Comparison of ENCODE assay signal across 17 mouse cellular contexts in genomic region chr12:36373237-36373998, GRCm38 (mm10). TPM values are rescaled to one million over a fixed set of nuclear protein-coding genes. Genes with fewer than 3 reads are reported as not detected.
DNase-seq lines count a peak whose midpoint lies in the region; ATAC-seq and TF ChIP-seq lines count a peak whose summit lies in the region.
"Had no signal": no experiment of that assay in that cellular context is flagged by ENCODE, and none has a peak within 500 bp of the region (broad histone marks: within the 10 kb centered on the region; RNA-seq: fewer than 3 reads in every experiment).

No protein-coding gene starts in this region.

- TF ChIP-seq CTCF in heart, postnatal 0 days (IDR thresholded peaks at IDR 0.05; ENCODE audit: low read depth), result peak; percentile 50
- peak; percentile 74 for TF ChIP-seq CTCF in lung, postnatal 0 days (IDR thresholded peaks at IDR 0.05)
- TF ChIP-seq CTCF in bone marrow macrophage, adult 2 months (IDR thresholded peaks at IDR 0.05; ENCODE audit: low read depth, low read length), result peak; percentile 10; the same call in 1 of the 2 replicates

- H3K9me3 ChIP-seq in heart, postnatal 0 days (replicated peaks; ENCODE audit: control insufficient read depth, low read length), result no peaks in the 10 kb centered on the region
- no peaks in the 10 kb centered on the region for H3K9me3 ChIP-seq in lung, postnatal 0 days (ENCODE audit: low read length)
- H3K9me3 ChIP-seq: heart, embryonic 13.5 days; liver, embryonic 13.5 days had no signal

- TF ChIP-seq POLR2A in bone marrow macrophage, adult 2 months (IDR thresholded peaks at IDR 0.05; ENCODE audit: borderline replicate concordance, low read depth, low read length), result no peak

- TF ChIP-seq EP300 in heart, postnatal 0 days (IDR thresholded peaks at IDR 0.05; ENCODE audit: low read depth), result no peak
- no peak for TF ChIP-seq EP300 in lung, postnatal 0 days (IDR thresholded peaks at IDR 0.05)

- H3K4me1 ChIP-seq in heart, postnatal 0 days (ENCODE audit: control insufficient read depth, insufficient read depth), result no peaks in the 10 kb centered on the region
- no peaks in the 10 kb centered on the region for H3K4me1 ChIP-seq in lung, postnatal 0 days (ENCODE audit: insufficient read depth, low read depth, low read length)
- H3K4me1 ChIP-seq in bone marrow macrophage, adult 2 months (ENCODE audit: control insufficient read depth, insufficient read depth, low read length), result no peaks in the 10 kb centered on the region
- H3K4me1 ChIP-seq: heart, embryonic 13.5 days; liver, embryonic 13.5 days had no signal

- H3K4me2 ChIP-seq in heart, postnatal 0 days (ENCODE audit: low read depth, low read length), result no peak overlapping the region
- H3K4me2 ChIP-seq in lung, postnatal 0 days (replicated peaks; ENCODE audit: low read depth, low read length), result no peak overlapping the region
- H3K4me2 ChIP-seq: heart, embryonic 13.5 days; liver, embryonic 13.5 days had no signal

- H3K27me3 ChIP-seq in heart, postnatal 0 days (ENCODE audit: control insufficient read depth, insufficient read depth, low read length), result no peaks in the 10 kb centered on the region
- no peaks in the 10 kb centered on the region for H3K27me3 ChIP-seq in lung, postnatal 0 days (replicated peaks; ENCODE audit: insufficient read depth, low read length)
- H3K27me3 ChIP-seq: heart, embryonic 13.5 days; liver, embryonic 13.5 days had no signal

- H3K27ac ChIP-seq in heart, postnatal 0 days (ENCODE audit: low read depth), result no peak overlapping the region
- H3K27ac ChIP-seq in lung, postnatal 0 days (ENCODE audit: low read length), result no peak overlapping the region
- no peak overlapping the region for H3K27ac ChIP-seq in bone marrow macrophage, adult 2 months (ENCODE audit: insufficient read depth, low read depth, low read length)
- H3K27ac ChIP-seq: heart, embryonic 13.5 days; liver, embryonic 13.5 days had no signal

- 40% methylated on average over 4 of the region's 4 CpGs for WGBS in heart, postnatal 0 days
- WGBS in lung, postnatal 0 days, result 51% methylated on average over 4 of the region's 4 CpGs

- no peak for ATAC-seq in heart, postnatal 0 days (ENCODE audit: insufficient read depth, low read depth)
- ATAC-seq in lung, postnatal 0 days, result no peak
- ATAC-seq: forebrain, embryonic 14.5 days had no signal

- H3K4me3 ChIP-seq in heart, postnatal 0 days (ENCODE audit: low read depth, low read length), result no peak overlapping the region
- no peak overlapping the region for H3K4me3 ChIP-seq in lung, postnatal 0 days (ENCODE audit: low read depth, low read length)
- no peak overlapping the region for H3K4me3 ChIP-seq in bone marrow macrophage, adult 2 months (ENCODE audit: insufficient read depth, low read length)
- H3K4me3 ChIP-seq: heart, embryonic 13.5 days; liver, embryonic 13.5 days; myocyte had no signal

- intact Hi-C loops in heart, postnatal 25 days (cut with DNase I), result no loop called here

- no peak overlapping the region for H3K9ac ChIP-seq in heart, postnatal 0 days (replicated peaks; ENCODE audit: low read depth, low read length)
- no peak overlapping the region for H3K9ac ChIP-seq in lung, postnatal 0 days (replicated peaks; ENCODE audit: low read depth)
- H3K9ac ChIP-seq: heart, embryonic 13.5 days; liver, embryonic 13.5 days had no signal

- no peaks in the 10 kb centered on the region for H3K36me3 ChIP-seq in heart, postnatal 0 days (replicated peaks; ENCODE audit: control insufficient read depth, insufficient read depth, low read length)
- H3K36me3 ChIP-seq in lung, postnatal 0 days (ENCODE audit: insufficient read depth, low read length), result no peaks in the 10 kb centered on the region
- H3K36me3 ChIP-seq: heart, embryonic 13.5 days; liver, embryonic 13.5 days had no signal

- no peak for DNase-seq in heart, postnatal 0 days (ENCODE audit: low spot score)
- no peak for DNase-seq in heart, postnatal 25 days (ENCODE audit: low spot score)
- DNase-seq in lung, postnatal 0 days (ENCODE audit: low spot score), result peak; percentile 27
- DNase-seq in lung, adult 18-20 months, result no peak
- DNase-seq in retina, postnatal 1 day, result peak; percentile 15
- no peak for DNase-seq in right cerebral cortex, postnatal 25 days
- no peak for DNase-seq in kidney, adult 18-20 months
- DNase-seq: adrenal gland, postnatal 25 days; cerebellum, postnatal 36 days; kidney, postnatal 4 days; liver, embryonic 13.5 days; right cerebral cortex, postnatal 14 days; thymus, adult 2 months had no signal

RNA-seq across cellular contexts. Expression of gene Ispd, which starts 7.8 kb away (rescaled TPM):
- total RNA-seq in heart, postnatal 0 days (2014; rRNA removed; ENCODE audit: low replicate concordance), result 6.6 and 11.7 TPM in 2 replicates
- 8.2 and 8.5 TPM in 2 replicates for polyA plus RNA-seq in heart, postnatal 0 days (2015; fragmentation: Nextera tagmentation; extraction: Ambion mirVana)
- total RNA-seq in heart, postnatal 25 days (2021), result 1 to 10 TPM; 4.7 to 6.3 TPM
- 7.4 and 9.7 TPM in 2 replicates for polyA plus RNA-seq in lung, postnatal 0 days (2015; fragmentation: Nextera tagmentation; extraction: Ambion mirVana)
- polyA plus RNA-seq in bone marrow macrophage, adult 2 months (2012; ENCODE audit: insufficient read depth, insufficient read length, missing spikeins), result 1.4 and 1.6 TPM in 2 replicates

RNA-seq across cellular contexts. Expression of gene D630036H23Rik, which starts 8.6 kb away (rescaled TPM):
- total RNA-seq in heart, postnatal 0 days (2014; rRNA removed; ENCODE audit: low replicate concordance), result 4.7 TPM in 1 of 2 replicates, not detected in the other
- polyA plus RNA-seq in heart, postnatal 0 days (2015; fragmentation: Nextera tagmentation; extraction: Ambion mirVana), result 2.7 and 3.0 TPM in 2 replicates
- total RNA-seq in heart, postnatal 25 days (2021), result 1 to 10 TPM; 1.7 TPM
- polyA plus RNA-seq in lung, postnatal 0 days (2015; fragmentation: Nextera tagmentation; extraction: Ambion mirVana), result 3.6 and 3.8 TPM in 2 replicates
- polyA plus RNA-seq in bone marrow macrophage, adult 2 months (2012; ENCODE audit: insufficient read depth, insufficient read length, missing spikeins), result not detected in 2 replicates

RNA-seq across cellular contexts. Expression of gene Sostdc1, which starts 59.5 kb away (rescaled TPM):
- total RNA-seq in heart, postnatal 0 days (2014; rRNA removed; ENCODE audit: low replicate concordance), result not detected in 2 replicates
- 0.14 and 0.69 TPM in 2 replicates for polyA plus RNA-seq in heart, postnatal 0 days (2015; fragmentation: Nextera tagmentation; extraction: Ambion mirVana)
- total RNA-seq in heart, postnatal 25 days (2021), result under 1 TPM; 0.18 to 0.39 TPM
- polyA plus RNA-seq in lung, postnatal 0 days (2015; fragmentation: Nextera tagmentation; extraction: Ambion mirVana), result 0.23 and 0.83 TPM in 2 replicates
- polyA plus RNA-seq in bone marrow macrophage, adult 2 months (2012; ENCODE audit: insufficient read depth, insufficient read length, missing spikeins), result not detected in 2 replicates
- polyA plus RNA-seq: myocyte had no signal

Comparison
In these comparisons a context has a peak if more than half of its experiments do, and no peak if none do; other contexts are left out.
1. DNase-seq: peak in lung, postnatal 0 days (single experiment) and retina, postnatal 1 day (single experiment); none in heart, postnatal 0 days (single experiment), heart, postnatal 25 days (single experiment), lung, adult 18-20 months (0 of 2), right cerebral cortex, postnatal 25 days (single experiment) and kidney, adult 18-20 months (single experiment).
2. CTCF ChIP-seq: peak in every context shown above with its lines; median percentile 74 in lung, postnatal 0 days; 50 in heart, postnatal 0 days; 10 in bone marrow macrophage, adult 2 months.